Mouse (Mus musculus): Measurements from ENCODE around the gene Cacna2d2. TPM values are rescaled to one million over a fixed set of nuclear protein-coding genes. Genes with fewer than 3 reads are reported as not detected.
A peak's percentile ranks its signal among the peaks of the same experiment; 100 is the strongest.

The Cacna2d2 gene
- polyA plus RNA-seq, 1 experiment from 2014 or later: 0.15 TPM

DNA sequence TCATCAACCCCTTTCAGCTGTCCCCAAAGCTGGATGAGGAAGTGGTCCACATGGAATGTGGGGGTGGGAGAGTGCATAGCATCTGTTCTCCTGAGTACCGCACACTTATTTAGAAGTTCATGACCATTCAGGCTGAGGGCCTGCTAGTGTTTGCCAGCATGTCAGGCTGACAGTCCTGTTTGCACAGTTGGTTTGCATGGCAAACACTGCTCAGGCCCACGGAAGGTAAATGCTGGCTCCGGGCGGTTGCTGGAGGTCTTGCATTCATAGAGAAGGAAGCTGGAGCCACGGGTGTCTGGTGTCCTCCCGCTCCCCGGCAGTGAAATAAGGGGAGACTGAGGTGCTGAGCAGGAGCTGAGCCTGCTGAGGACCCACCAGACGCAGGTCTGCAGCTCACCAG lies 53.7 kb downstream of the Cacna2d2 start:
- 66% methylated on average over 8 of the region's 8 CpGs for WGBS
- no peaks in the 10 kb centered on the region for H3K4me1 ChIP-seq (replicated peaks; ENCODE audit: control insufficient read depth, insufficient read depth)
- no peaks in the 10 kb centered on the region for H3K36me3 ChIP-seq (ENCODE audit: control insufficient read depth, insufficient read depth, low read length)
- ATAC-seq (ENCODE audit: low FRiP score, low TSS enrichment) (peak; percentile 49; the same call in 1 of the 2 replicates), DNase-seq (ENCODE audit: low spot score) (peak; percentile 77)
- no peak overlapping the region for H3K4me3 ChIP-seq (ENCODE audit: low read depth, low read length)
- H3K9ac ChIP-seq (ENCODE audit: low read length): no peak overlapping the region
- no peaks in the 10 kb centered on the region for H3K27me3 ChIP-seq (ENCODE audit: control insufficient read depth, insufficient read depth, low read length)
- no peaks in the 10 kb centered on the region for H3K9me3 ChIP-seq (ENCODE audit: control insufficient read depth, low read length)
- H3K4me2 ChIP-seq (replicated peaks; ENCODE audit: low read depth): no peak overlapping the region
- no peak for TF ChIP-seq EP300 (optimal IDR thresholded peaks at IDR 0.05)
- peak; percentile 54 for TF ChIP-seq CTCF (IDR thresholded peaks at IDR 0.05; ENCODE audit: low read depth)
- H3K27ac ChIP-seq (replicated peaks): no peak overlapping the region

GRCm38 (mm10) chr9:107456667-107457066 lies 57.3 kb downstream of the Cacna2d2 start:
- H3K4me2 ChIP-seq (replicated peaks; ENCODE audit: low read depth): no peak overlapping the region

GRCm38 (mm10) chr9:107462907-107463306 lies 63.5 kb downstream of the Cacna2d2 start:
- 66% methylated on average over 5 of the region's 5 CpGs for WGBS
- no peak overlapping the region for H3K9ac ChIP-seq (ENCODE audit: low read length)
- no peak overlapping the region for H3K4me2 ChIP-seq (replicated peaks; ENCODE audit: low read depth)
- H3K9me3 ChIP-seq (ENCODE audit: control insufficient read depth, low read length): no peaks in the 10 kb centered on the region
- no peak for ATAC-seq (ENCODE audit: low FRiP score, low TSS enrichment)
- H3K27ac ChIP-seq (replicated peaks): no peak overlapping the region
- H3K4me3 ChIP-seq (ENCODE audit: low read depth, low read length): no peak overlapping the region
- TF ChIP-seq EP300 (optimal IDR thresholded peaks at IDR 0.05) (no peak), CTCF (IDR thresholded peaks at IDR 0.05; ENCODE audit: low read depth) (no peak)
- no peak for DNase-seq (ENCODE audit: low spot score)
- no peaks in the 10 kb centered on the region for H3K36me3 ChIP-seq (ENCODE audit: control insufficient read depth, insufficient read depth, low read length)
- H3K27me3 ChIP-seq (ENCODE audit: control insufficient read depth, insufficient read depth, low read length): no peaks in the 10 kb centered on the region
- H3K4me1 ChIP-seq (replicated peaks; ENCODE audit: control insufficient read depth, insufficient read depth): no peaks in the 10 kb centered on the region

More at GRCm38 (mm10) chr9:107456667-107457066, 57.3 kb downstream of the Cacna2d2 start:
- TF ChIP-seq CTCF (IDR thresholded peaks at IDR 0.05; ENCODE audit: low read depth) (no peak), EP300 (optimal IDR thresholded peaks at IDR 0.05) (no peak)
- Histone ChIP-seq H3K4me1 (replicated peaks; ENCODE audit: control insufficient read depth, insufficient read depth) (no peaks in the 10 kb centered on the region), H3K27me3 (ENCODE audit: control insufficient read depth, insufficient read depth, low read length) (no peaks in the 10 kb centered on the region), H3K27ac (replicated peaks) (no peak overlapping the region), H3K4me3 (ENCODE audit: low read depth, low read length) (no peak overlapping the region), H3K9ac (ENCODE audit: low read length) (no peak overlapping the region), H3K9me3 (ENCODE audit: control insufficient read depth, low read length) (no peaks in the 10 kb centered on the region), H3K36me3 (ENCODE audit: control insufficient read depth, insufficient read depth, low read length) (no peaks in the 10 kb centered on the region)
- WGBS: 43% methylated on average over 15 of the region's 15 CpGs
- ATAC-seq (ENCODE audit: low FRiP score, low TSS enrichment): no peak
- no peak for DNase-seq (ENCODE audit: low spot score)

DNA sequence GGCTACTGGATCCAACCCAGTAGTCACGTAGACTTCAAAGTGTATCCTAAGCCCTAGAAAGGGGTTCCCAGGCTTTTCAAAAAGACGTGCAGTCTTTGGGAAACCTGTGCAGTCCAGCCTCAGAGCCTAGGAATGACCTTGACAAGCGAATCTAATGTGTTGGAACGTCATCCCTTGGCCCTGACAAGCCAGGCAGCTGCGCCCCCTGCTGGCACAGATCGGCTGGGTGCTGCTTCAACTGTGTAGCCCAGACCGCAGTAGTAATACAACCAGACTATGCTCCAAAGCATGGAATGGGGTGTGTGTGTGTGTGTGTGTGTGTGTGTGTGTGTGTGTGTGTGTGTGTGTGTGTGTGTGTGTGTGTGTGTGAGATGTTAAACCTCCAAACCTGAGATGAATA lies 64.1 kb downstream of the Cacna2d2 start:
- Histone ChIP-seq H3K27ac (replicated peaks) (no peak overlapping the region), H3K4me1 (replicated peaks; ENCODE audit: control insufficient read depth, insufficient read depth) (no peaks in the 10 kb centered on the region), H3K4me3 (ENCODE audit: low read depth, low read length) (no peak overlapping the region), H3K27me3 (ENCODE audit: control insufficient read depth, insufficient read depth, low read length) (no peaks in the 10 kb centered on the region), H3K4me2 (replicated peaks; ENCODE audit: low read depth) (no peak overlapping the region), H3K9ac (ENCODE audit: low read length) (no peak overlapping the region), H3K9me3 (ENCODE audit: control insufficient read depth, low read length) (no peaks in the 10 kb centered on the region), H3K36me3 (ENCODE audit: control insufficient read depth, insufficient read depth, low read length) (no peaks in the 10 kb centered on the region)
- peak; percentile 74 for ATAC-seq (ENCODE audit: low FRiP score, low TSS enrichment)
- TF ChIP-seq CTCF (IDR thresholded peaks at IDR 0.05; ENCODE audit: low read depth) (peak; percentile 93), EP300 (optimal IDR thresholded peaks at IDR 0.05) (no peak)
- WGBS: 20% methylated on average over 7 of the region's 7 CpGs
- peak; percentile 87 for DNase-seq (ENCODE audit: low spot score)

- Histone ChIP-seq H3K4me2 (replicated peaks; ENCODE audit: low read depth) (no peak overlapping the region), H3K27ac (replicated peaks) (no peak overlapping the region), H3K9me3 (ENCODE audit: control insufficient read depth, low read length) (no peaks in the 10 kb centered on the region), H3K4me3 (ENCODE audit: low read depth, low read length) (no peak overlapping the region), H3K9ac (ENCODE audit: low read length) (no peak overlapping the region), H3K27me3 (ENCODE audit: control insufficient read depth, insufficient read depth, low read length) (no peaks in the 10 kb centered on the region), H3K36me3 (ENCODE audit: control insufficient read depth, insufficient read depth, low read length) (no peaks in the 10 kb centered on the region), H3K4me1 (replicated peaks; ENCODE audit: control insufficient read depth, insufficient read depth) (no peaks in the 10 kb centered on the region)
- 30% methylated on average over 9 of the region's 9 CpGs for WGBS
- TF ChIP-seq CTCF (IDR thresholded peaks at IDR 0.05; ENCODE audit: low read depth): no peak
- no peak for TF ChIP-seq EP300 (optimal IDR thresholded peaks at IDR 0.05)
- no peak for DNase-seq (ENCODE audit: low spot score)
- ATAC-seq (ENCODE audit: low FRiP score, low TSS enrichment): no peak
Observed at GRCm38 (mm10) chr9:107464130-107464529, 64.7 kb downstream of the Cacna2d2 start.

GRCm38 (mm10) chr9:107465657-107466056 lies 66.2 kb downstream of the Cacna2d2 start:
- Histone ChIP-seq H3K4me3 (ENCODE audit: low read depth, low read length) (no peak overlapping the region), H3K9ac (ENCODE audit: low read length) (no peak overlapping the region), H3K4me1 (replicated peaks; ENCODE audit: control insufficient read depth, insufficient read depth) (no peaks in the 10 kb centered on the region), H3K27me3 (ENCODE audit: control insufficient read depth, insufficient read depth, low read length) (no peaks in the 10 kb centered on the region), H3K9me3 (ENCODE audit: control insufficient read depth, low read length) (no peaks in the 10 kb centered on the region), H3K27ac (replicated peaks) (no peak overlapping the region), H3K36me3 (ENCODE audit: control insufficient read depth, insufficient read depth, low read length) (no peaks in the 10 kb centered on the region), H3K4me2 (replicated peaks; ENCODE audit: low read depth) (no peak overlapping the region)
- ATAC-seq (ENCODE audit: low FRiP score, low TSS enrichment): no peak
- TF ChIP-seq EP300 (optimal IDR thresholded peaks at IDR 0.05) (no peak), CTCF (IDR thresholded peaks at IDR 0.05; ENCODE audit: low read depth) (no peak)
- WGBS: 54% methylated on average over 6 of the region's 6 CpGs
- no peak for DNase-seq (ENCODE audit: low spot score)

All from stomach, postnatal 0 days (tissue).